Mouse (Mus musculus) urinary bladder, postnatal 10 days (tissue): Measurements from ENCODE around the gene Rock2.

ENCODE experiments used
- DNase-seq: peaks from one replicate; pipeline ENCODE4 v3.0.0; 2022; ENCODE audit warnings: low spot score

Rock2 gene

GRCm38 (mm10) chr12:16872006-16872405 lies 22.7 kb upstream of the Rock2 start:
- no peak for DNase-seq

- DNase-seq, result no peak
These were observed 21.7 kb upstream of the Rock2 start for GRCm38 (mm10) chr12:16872926-16873464.

GRCm38 (mm10) chr12:16873549-16873948 lies 21.1 kb upstream of the Rock2 start:
- no peak for DNase-seq

GRCm38 (mm10) chr12:16874086-16874485 lies 20.6 kb upstream of the Rock2 start:
- no peak for DNase-seq

GRCm38 (mm10) chr12:16875269-16875668 lies 19.4 kb upstream of the Rock2 start:
- no peak for DNase-seq

- no peak for DNase-seq
These were observed 19.0 kb upstream of the Rock2 start for GRCm38 (mm10) chr12:16875678-16876077.

GRCm38 (mm10) chr12:16876667-16877066 lies 18.0 kb upstream of the Rock2 start:
- DNase-seq, result no peak

GRCm38 (mm10) chr12:16877141-16877540 lies 17.6 kb upstream of the Rock2 start:
- no peak for DNase-seq

GRCm38 (mm10) chr12:16877679-16878078 lies 17.0 kb upstream of the Rock2 start:
- no peak for DNase-seq

- DNase-seq, result no peak
These were observed 15.3 kb upstream of the Rock2 start for GRCm38 (mm10) chr12:16879369-16879768.

GRCm38 (mm10) chr12:16880077-16880476 lies 14.6 kb upstream of the Rock2 start:
- no peak for DNase-seq

- no peak for DNase-seq
These were observed 12.3 kb upstream of the Rock2 start for GRCm38 (mm10) chr12:16882442-16882841.

- no peak for DNase-seq
These were observed 11.6 kb upstream of the Rock2 start for GRCm38 (mm10) chr12:16883111-16883510.

- DNase-seq, result no peak
These were observed 10.2 kb upstream of the Rock2 start for GRCm38 (mm10) chr12:16884534-16884933.

- DNase-seq, result no peak
These were observed 8.3 kb upstream of the Rock2 start for GRCm38 (mm10) chr12:16886354-16886753.

- DNase-seq, result no peak
These were observed 1.7 kb upstream of the Rock2 start for GRCm38 (mm10) chr12:16893039-16893438.

- DNase-seq, result no peak
These were observed 869 bp upstream of the Rock2 start for GRCm38 (mm10) chr12:16893656-16894395.

- DNase-seq, result no peak
These were observed 680 bp downstream of the Rock2 start for GRCm38 (mm10) chr12:16895221-16895928.

GRCm38 (mm10) chr12:16896073-16896789 lies 1.5 kb downstream of the Rock2 start:
- DNase-seq, result no peak

GRCm38 (mm10) chr12:16897225-16897624 lies 2.5 kb downstream of the Rock2 start:
- DNase-seq, result no peak

- no peak for DNase-seq
These were observed 3.5 kb downstream of the Rock2 start for GRCm38 (mm10) chr12:16898221-16898620.

GRCm38 (mm10) chr12:16898790-16899189 lies 4.1 kb downstream of the Rock2 start:
- DNase-seq, result no peak
